Mouse (Mus musculus) cerebellum, adult 18-20 months (tissue): Measurements from ENCODE around the gene Tbx15.
A peak's percentile ranks its signal among the peaks of the same experiment; 100 is the strongest.

Experiments
- DNase-seq, 2 experiments: peaks; one replicate each; pipeline ENCODE4 v3.0.0; 2021

The Tbx15 gene

DNA sequence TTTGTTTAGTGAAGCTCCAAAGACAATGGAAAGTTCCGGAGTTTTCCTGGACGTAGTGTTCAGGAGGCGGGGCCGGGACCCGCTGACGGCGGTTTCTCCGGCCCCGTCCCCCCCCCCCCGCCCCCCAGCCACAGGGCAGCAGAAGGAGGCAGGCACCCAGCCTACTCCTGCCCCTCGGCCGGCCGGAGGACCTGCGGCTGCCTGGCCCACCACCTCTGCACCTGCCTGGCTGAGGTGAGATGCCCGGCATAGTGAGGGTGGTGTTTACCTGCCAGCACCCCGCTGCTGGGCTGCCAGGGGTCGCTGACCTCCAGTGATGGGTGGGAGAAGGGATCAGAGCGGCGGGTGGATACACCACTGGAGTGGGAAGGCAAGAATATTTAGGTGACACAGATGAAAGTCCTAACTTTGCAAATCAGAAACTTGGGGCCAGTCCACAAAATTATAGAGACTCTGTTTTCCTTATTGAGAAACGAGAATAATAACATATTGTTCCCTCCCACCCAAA is at the start of gene Tbx15:
Tbx15 (plus strand) TSS at position 169 of the 508 bp plus-strand sequence.
- DNase-seq, result no peak

DNA sequence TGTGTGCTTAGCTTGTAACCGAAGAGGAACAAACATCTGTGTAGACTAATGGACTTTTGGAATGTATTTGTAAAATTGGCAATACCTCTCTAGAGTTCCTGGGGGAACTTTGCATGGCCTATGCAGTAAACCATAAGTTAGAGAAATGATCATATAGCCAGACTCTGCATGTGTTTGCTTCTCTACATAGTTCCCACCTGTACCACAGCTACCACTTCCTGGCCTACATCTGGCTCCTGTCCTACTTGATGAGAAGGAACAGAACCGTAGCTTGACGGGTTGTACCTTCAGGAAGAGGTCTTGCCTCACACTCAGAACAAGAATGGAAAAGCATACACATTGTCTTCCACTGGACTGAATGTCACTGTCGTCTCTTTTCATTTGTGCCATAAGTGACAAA is 46.6 kb upstream of the Tbx15 start:
- DNase-seq, result no peak

DNA sequence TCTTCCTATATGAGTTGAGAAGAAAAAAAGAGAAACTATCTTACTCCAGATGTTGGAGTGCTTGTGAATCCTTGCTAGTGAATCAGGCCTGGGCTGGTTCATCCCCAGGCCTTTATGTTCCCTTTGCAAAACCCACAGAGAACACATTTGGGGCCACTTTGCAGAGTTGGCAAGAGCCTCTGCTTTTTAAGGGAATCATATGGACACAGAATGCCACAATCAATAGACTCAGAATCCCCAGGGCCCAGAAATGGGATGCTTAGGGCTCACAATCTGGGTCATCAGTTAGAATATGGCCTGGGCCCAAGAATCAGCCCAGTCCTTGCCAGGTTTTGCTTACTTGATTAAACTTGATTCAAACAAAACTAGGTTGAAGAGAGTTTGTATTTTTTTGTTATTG is 36.9 kb upstream of the Tbx15 start:
- DNase-seq, result no peak

DNA sequence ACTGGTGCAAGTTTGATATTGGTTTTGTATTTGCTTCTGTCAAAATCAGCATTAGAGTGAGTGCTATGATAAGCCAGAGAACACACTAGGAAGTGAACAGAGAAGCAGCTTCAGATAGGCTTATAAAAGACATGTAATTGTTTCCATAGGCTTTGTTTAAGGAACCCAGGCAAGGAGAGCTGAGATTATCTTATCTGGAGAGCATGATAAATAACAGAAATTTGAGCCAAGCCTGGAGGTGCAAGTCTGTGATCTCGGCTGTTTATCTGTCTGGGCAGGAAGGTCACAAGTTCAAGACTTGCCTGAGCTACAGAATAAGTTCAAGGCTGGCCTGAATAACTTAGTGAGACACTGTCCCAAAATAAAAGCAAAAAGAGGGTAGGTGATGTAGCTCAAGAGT is 31.8 kb upstream of the Tbx15 start:
- DNase-seq, result no peak

DNA sequence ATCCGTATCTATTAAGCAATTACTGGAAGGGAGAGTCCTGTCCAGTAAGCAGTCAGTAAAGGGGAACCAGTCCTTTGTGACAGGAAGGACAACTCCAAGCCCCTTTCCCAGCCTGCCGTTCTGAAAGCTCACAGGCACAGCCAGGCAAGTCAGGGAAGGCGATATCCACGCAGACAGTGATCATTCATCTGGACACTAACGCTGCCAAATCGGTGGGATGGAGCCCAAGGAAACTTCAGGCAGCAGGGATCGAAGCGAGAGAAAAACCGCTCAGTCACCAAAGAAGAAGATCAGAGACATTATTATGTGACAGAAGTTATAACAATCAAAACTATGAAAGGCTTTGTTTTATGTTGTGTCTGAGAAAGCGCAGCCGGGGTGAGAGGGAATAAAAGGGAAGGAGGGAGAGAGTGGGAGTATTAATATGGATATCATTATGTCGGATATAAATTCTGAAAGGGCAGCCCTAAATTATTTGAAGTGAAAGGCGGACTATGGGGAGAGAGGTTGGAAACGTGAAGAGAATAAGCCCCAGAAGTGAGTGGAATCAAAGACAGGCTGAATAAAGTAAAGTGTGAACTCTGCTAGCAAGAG is 29.0 kb upstream of the Tbx15 start:
- no peak for DNase-seq

DNA sequence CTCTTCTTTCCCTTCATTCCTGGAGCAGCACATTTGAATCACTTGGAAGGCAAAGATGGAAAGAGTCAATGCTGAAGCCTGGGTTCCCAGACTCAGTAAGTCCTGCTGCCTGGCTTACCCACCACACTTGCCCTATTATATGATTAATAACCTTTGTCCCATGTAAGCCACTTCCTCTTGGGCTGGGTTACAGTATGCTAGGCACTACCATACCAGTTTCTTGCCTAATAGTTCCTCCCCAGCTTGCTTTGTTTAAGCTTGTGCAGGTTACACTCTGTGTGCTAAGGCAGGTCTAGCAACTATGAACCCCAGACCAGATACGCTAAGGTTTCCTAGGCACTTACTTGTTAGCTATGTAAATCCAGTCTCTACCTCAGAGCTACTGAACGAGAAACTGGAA is 12.4 kb upstream of the Tbx15 start:
- no peak for DNase-seq

DNA sequence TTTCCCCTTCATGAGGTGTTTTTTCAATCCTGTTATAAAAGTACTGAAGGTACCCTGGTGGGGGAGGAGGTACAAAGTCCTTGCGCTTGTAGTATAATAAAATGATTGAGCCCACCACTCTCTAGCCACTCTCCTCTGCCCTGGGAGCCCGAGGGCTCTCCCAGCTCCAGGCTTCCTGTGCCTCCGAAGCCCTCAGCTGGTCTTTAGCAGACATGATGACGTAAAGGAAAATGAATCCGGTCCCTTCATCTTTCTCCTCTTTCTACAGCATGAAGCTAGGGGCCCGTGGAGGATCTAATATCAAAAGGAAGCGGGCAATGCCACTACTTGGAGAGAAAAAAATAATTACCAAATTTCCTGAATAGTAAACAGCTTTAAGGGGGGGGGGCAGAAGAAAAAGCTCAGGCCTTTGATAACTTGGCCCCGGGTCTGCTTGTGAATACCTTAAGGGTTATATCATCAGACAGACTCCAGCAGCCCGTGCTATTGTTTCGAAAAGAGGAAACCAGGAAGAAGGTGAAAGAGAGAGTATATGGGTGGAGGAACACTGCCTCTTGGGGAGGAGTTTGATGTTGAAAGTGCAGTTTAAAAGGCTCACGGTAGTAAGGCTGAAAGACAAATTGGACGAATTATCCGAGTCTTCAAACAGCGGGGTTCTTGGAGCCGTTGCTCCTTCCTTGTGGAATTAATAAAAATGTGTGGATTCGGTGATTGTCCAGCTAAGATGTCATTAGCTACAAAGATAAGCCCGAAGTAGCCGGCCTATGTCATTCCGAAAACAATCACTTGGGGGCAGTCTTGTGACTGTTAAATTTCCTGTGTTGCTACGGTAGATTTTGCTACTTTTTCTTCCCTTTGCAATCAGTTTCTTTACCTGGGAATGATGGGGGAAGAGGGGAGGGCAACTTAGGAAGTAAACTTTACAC is 6.5 kb upstream of the Tbx15 start:
- peak; percentile 56 to 62 for DNase-seq

DNA sequence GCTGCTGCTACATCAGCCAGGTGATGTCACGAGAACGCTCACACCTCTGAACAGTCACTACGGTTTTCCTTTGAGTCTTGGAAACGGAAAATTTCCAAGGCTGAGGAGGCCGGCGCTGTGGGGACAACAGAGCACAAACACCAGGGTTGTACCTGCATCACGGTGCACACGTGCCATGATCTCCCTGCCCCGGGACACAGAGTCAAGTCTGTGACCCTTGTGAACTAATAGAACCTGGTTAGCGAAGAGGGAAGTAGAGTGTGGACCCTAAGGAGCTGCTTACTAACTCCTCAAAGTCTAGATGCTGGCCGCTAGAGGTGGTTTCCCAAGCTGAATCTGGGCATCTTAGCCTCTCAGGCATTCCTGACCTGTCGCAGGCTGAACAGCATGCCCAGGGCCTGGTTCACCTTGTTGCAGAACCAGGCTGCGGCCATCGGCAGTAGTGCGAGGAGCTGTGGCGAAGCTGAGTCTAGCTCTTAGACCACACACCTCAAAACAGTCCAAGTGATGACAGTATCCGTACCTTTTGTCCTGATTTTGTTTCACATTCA is 5.8 kb upstream of the Tbx15 start:
- DNase-seq, result no peak

DNA sequence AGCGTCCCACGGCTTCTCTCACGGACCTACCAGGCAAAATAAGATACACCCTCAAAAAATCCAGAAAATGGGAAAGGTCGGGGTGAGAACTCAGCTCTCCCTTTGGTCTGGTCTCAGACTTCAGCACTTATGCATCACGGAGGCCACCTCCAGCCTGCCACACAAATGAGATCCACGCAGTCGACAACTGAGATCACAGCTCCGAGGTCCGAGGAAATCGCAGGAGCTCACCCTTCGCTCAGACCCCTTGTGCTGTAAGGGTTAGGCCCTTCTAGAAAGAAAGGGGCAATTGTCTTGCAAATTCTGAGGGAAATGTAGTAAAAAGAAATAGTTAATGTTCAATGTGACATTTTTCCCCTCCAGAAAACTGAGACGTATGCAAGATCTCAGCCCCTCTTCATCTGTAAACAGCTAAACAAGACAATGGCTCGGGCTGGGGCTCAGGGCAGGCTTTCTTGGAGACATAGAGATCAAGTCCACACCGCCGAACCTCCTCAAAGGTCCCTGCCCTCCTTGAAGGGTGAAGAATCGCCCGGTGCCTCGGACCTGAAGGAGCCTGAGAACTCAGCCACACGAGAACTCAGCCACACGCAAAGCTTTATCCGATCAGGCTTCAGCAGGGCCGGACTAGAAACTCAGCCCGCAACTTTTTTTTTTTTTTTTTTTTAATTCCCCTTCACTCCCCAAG is 4.9 kb upstream of the Tbx15 start:
- no peak for DNase-seq

DNA sequence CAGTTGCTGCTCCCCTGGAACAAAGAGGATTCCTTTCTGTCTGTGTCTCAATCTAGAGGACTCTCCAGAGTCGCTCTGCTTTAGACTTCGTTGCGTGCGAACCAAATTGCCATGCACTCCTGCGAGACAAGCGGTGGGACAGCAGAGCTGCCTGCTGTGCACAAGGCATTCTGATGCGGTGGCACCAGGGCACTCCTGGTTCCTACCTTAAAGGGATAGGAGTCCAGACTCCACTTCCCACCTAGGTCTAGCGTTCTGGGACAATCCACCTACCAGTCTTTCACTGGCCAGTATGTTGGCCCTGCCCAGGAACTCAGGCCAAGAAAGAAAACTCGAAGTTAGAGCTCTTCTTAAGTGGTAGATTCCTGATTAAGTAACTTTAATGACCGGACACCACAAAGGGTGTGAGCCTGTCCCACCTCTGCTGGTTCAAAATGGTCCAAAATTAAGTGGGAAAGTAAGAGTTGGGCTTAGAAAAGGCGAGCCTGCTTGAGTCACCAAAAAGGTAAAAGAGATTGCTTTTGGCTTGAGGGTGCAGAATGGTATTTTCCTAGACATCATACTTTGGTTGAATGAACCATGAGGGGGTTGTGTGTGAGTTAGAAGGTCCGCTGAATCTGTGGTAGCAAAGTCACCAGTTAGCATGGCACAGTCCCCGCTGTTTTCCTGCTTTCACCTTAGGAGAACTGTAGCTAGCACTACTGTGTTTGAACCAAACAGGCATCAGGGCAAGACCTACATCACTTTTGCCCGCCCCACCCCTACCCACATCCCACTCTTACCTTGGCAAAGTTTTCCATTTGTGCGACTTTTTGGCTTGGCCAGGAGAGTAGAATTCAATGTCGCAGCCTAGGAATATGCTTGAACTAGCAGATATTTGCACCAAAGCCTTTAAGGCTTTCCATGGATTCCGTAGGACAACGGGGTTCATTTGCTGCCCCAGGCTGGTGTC is 4.1 kb upstream of the Tbx15 start:
- DNase-seq, result no peak

DNA sequence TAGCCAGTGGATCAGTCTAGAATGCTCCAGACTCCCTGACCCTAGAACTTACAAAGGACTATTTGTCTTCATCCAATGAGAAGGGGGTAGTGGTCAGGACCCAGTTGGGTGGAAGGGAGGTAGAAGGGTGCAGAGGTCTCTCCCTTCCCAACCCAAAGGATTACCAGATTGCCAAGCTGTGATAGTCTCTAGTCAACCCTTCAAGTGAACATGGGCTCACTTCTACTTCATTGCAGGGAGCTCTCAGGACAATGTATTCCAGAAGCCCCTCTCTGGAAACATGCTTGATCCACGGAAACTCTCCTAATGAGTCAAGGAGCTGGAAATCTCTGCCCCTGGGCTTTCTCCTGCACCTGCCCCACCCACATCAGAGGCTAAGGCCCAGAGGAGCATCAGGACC is 1.5 kb upstream of the Tbx15 start:
- no peak for DNase-seq

DNA sequence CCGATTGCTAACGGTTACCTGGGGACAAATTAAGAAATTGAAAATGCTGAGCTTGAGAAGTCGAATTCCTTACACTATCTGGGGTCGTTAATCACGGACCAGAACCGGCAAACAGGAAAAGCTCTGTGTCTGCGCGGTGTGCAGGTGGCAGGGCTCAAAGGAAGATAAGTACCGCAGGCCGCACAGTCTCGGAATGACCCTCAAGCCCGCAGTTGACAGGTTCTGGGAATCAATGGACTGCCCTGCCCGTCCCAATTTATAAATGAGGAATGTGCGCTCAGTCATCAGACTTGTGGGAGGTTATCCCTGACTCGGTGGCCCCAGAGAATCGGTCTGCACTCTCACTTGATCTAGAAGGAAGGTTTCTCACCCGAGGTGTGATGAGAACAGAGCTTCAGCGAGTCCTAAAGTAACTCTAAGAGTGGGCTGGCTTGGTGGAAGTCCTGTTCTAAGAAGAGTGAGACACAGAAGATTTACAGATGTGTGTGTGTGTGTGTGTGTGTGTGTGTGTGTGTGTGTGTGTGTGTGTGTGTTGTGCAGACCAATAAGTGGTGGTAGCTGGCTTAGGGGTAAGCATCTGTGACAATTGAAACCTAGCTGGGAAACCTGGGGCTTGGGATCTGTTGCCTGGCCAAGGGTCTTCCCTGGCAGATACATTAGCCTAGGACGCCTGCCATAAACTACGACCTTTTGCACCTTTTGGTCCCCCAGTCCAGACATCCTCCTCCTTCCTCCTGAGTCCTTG is 708 bp upstream of the Tbx15 start:
- no peak for DNase-seq

DNA sequence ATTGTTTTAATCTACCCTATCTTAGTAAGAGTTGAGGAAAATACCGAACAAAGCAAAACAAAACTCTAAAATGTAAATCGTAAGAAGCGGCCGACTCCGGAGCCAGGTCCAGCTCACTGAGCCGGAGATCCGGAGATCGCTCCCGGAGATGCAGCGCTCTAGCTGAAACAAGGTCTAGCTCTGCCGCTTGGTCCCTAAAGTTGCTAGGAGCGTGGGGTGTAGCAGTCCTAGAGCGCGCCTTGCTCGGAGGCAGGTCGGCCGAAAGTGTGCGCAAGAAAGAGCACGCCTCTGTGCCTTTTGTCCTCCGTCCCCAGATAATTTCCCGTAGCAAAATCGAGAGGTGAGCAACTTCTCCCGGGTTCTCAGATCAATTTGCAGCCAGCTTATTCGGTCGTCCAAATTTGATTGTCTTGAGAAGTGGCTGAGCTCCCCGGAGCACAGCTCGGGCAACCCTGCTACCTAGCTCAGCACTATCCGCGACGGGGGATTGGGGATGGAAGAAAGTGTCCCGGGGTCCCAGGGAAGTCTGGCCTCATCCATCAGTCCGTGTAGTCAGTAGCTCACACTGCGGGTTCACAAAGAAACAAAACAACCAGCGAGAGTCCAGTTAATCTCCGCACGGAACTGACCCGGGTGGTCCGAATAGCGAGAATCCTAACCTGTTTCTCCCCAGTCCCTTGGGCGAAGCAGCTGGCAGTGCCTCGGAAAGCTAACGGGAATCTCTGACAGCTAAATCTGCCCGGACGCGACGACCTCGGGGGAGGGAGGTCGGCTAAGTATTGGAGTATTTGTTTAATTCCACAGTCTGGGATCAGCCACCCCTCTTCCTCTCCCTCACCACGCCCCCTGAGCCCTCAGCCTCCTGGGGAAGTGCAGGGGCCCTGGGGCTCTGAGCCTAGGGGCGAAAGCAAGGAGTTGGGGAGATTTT is 894 bp downstream of the Tbx15 start:
- no peak for DNase-seq

DNA sequence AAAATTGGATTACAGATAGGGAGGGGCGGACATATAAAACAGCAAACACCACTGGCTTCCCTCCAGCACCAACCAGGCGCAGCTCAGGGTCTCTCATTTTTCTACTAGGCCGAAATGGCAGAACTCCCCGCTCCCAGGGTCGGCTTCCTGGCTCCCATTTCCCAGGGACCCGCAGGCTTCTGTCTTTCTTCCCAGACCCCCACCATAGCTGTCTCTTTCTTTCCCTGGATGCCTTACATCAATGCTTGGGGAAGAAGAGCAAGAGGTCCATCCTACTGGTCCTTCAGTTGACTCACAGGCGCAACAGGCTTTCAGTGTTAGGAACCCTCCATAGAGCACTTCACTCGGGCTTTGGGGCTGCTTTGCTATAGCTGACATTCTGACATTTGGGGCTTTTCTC is 2.3 kb downstream of the Tbx15 start:
- no peak for DNase-seq

DNA sequence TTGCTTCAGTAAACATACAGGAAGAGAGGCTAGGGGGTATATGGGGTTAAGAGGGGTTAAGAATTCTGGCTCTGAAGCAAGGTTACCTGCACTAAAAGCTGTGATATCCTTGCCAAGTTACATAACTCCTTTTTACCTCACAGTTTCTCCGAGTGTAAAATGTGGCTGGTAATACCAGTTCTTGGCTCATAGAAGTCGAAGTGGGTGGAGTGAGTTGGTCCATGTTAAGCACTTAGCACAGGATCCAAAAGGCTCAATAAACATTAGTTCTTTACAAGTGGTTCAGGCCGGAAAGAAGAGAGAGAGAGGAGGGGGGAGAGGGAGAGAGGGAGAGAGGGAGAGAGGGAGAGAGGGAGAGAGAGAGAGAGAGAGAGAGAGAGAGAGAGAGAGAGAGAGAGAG is 5.2 kb downstream of the Tbx15 start:
- no peak for DNase-seq

DNA sequence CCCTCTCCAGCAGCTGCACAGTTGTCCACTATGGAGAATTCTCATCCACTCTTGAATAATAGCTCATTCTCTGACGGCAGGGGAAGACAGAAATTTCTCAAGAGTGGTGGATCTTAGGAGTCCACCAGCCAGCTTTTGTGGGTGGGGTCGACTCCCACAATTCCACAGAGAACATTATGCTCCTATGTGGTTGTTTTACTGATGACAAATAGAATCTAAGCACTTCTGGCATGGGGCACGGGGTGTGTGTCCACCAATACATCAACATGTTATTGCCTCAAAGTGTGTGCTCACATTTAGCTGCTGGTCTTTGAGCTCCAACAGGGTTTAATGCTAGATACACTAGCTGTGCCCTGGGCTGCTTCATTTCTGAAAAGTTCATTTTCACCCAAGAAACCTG is 6.4 kb downstream of the Tbx15 start:
- DNase-seq, result no peak

DNA sequence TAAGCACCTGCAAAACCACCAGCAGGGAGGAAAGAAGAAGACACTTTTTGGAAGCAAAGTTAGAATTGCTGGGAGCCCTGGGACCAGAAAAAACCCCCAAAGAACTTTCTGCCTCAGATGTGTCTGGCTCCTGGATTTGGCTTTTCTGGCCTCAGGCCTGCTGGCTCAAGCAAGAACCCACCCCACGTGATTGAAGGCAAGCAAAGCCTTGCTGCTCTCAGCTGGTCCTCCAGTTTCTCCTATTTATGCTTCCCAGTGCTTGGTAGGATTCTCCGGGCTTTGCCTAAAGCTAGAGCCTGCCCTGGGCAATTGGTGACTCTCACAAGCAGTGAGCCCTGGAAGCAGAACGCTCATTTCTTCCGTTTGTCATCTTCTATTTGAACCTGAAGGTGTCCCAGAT is 7.4 kb downstream of the Tbx15 start:
- no peak for DNase-seq

DNA sequence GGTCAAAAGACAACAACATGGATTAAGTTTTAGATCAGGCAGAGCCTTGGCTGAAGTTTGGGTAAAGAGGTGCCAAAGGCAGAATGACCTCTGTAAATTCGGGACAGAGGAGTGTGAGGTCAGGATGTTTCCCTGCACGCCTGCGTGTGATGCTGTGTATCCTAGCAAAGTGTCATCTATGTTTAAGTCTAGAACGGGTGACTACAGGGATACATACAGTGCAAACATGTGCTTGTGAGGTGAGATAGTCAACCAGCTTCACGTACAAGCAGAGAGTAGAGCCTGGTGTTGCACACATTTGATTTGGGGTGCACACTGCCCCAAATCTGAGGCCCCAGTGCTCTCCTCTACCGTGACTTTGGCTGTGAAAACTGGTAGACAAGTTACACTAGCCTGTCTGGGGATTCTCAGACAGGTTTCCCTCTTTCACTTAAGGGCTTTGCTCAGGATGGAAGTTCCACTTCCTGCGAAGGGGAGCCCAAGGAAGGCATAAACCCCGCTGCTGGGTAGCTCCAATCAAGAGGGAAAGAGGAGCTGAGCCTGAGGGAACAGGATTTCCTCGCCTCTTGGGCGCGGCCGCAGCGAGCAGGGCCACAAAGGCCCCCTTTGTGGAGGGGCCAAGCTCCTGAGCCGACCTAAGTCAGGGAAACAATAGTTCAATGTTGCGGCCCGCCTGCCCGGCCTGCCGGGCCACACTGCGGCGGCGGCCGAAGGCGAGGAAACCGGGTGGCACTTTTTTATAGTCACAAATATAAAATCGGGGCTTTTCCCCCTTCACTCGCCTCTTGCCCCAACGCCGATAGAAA is 8.0 kb downstream of the Tbx15 start:
- no peak for DNase-seq

DNA sequence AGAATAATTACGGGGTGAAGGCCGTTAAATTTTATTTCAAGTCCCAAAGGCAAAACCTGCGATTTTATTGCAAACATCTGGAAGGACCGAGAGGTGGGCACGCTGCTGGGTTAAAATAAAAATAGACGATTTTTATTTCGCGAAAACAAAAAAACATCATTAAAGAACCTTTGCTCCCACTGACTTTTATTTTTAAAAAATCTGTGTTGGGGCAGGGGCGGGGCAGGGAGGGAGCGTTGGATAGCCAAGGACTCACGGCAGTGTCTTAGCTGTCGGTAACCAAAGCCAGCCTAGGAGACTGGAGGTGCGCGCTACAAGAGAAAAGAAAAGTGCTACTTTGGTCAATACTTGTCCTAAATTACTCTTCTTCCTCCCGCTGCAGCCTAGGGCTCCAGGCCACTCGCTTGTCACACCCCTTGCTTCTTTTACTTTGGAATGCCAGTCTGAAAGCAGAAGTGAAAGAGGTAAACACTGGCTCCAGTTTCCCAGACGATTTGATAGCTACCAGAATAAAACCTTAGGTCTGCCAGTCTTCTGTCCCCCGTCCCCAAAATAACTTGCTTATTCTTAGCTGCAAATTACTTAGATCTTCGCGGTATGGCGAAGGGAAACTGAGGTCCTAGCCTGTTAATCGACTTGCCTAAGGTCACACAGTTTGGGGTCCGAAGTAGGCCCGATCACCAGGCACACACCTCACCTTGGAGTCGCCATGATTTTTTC is 8.8 kb downstream of the Tbx15 start:
- no peak for DNase-seq
